Comparison of ENCODE assay signal across 22 mouse cellular contexts in genomic region chr5:33045316-33045705, GRCm38 (mm10). TPM values are rescaled to one million over a fixed set of nuclear protein-coding genes. Genes with fewer than 3 reads are reported as not detected.
DNase-seq lines count a peak whose midpoint lies in the region; ATAC-seq lines count a peak whose summit lies in the region.
"Had no signal": no experiment of that assay in that cellular context is flagged by ENCODE, and none has a peak within 500 bp of the region (broad histone marks: within the 10 kb centered on the region; RNA-seq: fewer than 3 reads in every experiment).

No protein-coding gene starts in this region.

- H3K4me1 ChIP-seq in kidney, embryonic 14.5 days (ENCODE audit: control insufficient read depth, insufficient read depth, low read length): no peaks in the 10 kb centered on the region
- no peaks in the 10 kb centered on the region for H3K4me1 ChIP-seq in kidney, embryonic 16.5 days (ENCODE audit: insufficient read depth, low read length)
- H3K4me1 ChIP-seq: embryonic facial prominence, embryonic 12.5 days; heart, embryonic 13.5 days; hindbrain, embryonic 15.5 days had no signal

- H3K27me3 ChIP-seq in kidney, embryonic 14.5 days (ENCODE audit: control insufficient read depth, insufficient read depth, low read length): no peaks in the 10 kb centered on the region
- H3K27me3 ChIP-seq in kidney, embryonic 16.5 days (ENCODE audit: insufficient read depth, low read length): no peaks in the 10 kb centered on the region
- H3K27me3 ChIP-seq: embryonic facial prominence, embryonic 12.5 days; heart, embryonic 13.5 days; hindbrain, embryonic 15.5 days had no signal

- H3K36me3 ChIP-seq in kidney, embryonic 14.5 days (ENCODE audit: control insufficient read depth, insufficient read depth, low read length): no peaks in the 10 kb centered on the region
- no peaks in the 10 kb centered on the region for H3K36me3 ChIP-seq in kidney, embryonic 16.5 days (ENCODE audit: insufficient read depth, low read length)
- H3K36me3 ChIP-seq: embryonic facial prominence, embryonic 12.5 days; heart, embryonic 13.5 days; hindbrain, embryonic 15.5 days had no signal

- H3K27ac ChIP-seq in kidney, embryonic 14.5 days (ENCODE audit: low read depth, low read length): no peak overlapping the region
- H3K27ac ChIP-seq in kidney, embryonic 16.5 days (ENCODE audit: low read length): no peak overlapping the region
- H3K27ac ChIP-seq: embryonic facial prominence, embryonic 12.5 days; heart, embryonic 13.5 days; hindbrain, embryonic 15.5 days had no signal

- H3K9ac ChIP-seq in kidney, embryonic 14.5 days (ENCODE audit: low read depth, low read length): no peak overlapping the region
- no peak overlapping the region for H3K9ac ChIP-seq in kidney, embryonic 16.5 days (replicated peaks; ENCODE audit: low read length)
- H3K9ac ChIP-seq: embryonic facial prominence, embryonic 12.5 days; heart, embryonic 13.5 days; hindbrain, embryonic 15.5 days had no signal

- peaks cover 4% of the 10 kb centered on the region; the same call in 1 of the 2 replicates for H3K9me3 ChIP-seq in kidney, embryonic 14.5 days (ENCODE audit: control insufficient read depth, low read length)
- 0 out of 2 replicates have a peak, but pooled peaks cover 2% of the 10 kb centered on the region for H3K9me3 ChIP-seq in kidney, embryonic 16.5 days (ENCODE audit: low read length)
- H3K9me3 ChIP-seq: embryonic facial prominence, embryonic 12.5 days; heart, embryonic 13.5 days; hindbrain, embryonic 15.5 days had no signal

- peak; percentile 59 for DNase-seq in kidney, adult 18-20 months
- DNase-seq in kidney, postnatal 25 days: peak; percentile 48 to 85
- no peak for DNase-seq in lung, adult 18-20 months
- DNase-seq in gastrocnemius, postnatal 14 days: no peak
- DNase-seq: adrenal gland, postnatal 10 days; cerebellum, adult 11 months; cerebellum, adult 8-10 months; cerebellum, postnatal 25 days; gastrocnemius, postnatal 10 days; heart, postnatal 36 days had no signal

- ATAC-seq in kidney, embryonic 14.5 days (ENCODE audit: low FRiP score, low TSS enrichment): no peak
- ATAC-seq in kidney, embryonic 16.5 days (ENCODE audit: low FRiP score, low TSS enrichment): peak; percentile 76
- ATAC-seq in megakaryocyte progenitor cell, adult 5-6 weeks (replicated peaks; ENCODE audit: poor library complexity): no peak
- ATAC-seq: forebrain, embryonic 16.5 days had no signal

- no peak overlapping the region for H3K4me3 ChIP-seq in kidney, embryonic 14.5 days (ENCODE audit: low read length)
- H3K4me3 ChIP-seq in kidney, embryonic 16.5 days (ENCODE audit: low read length): no peak overlapping the region
- H3K4me3 ChIP-seq: embryonic facial prominence, embryonic 12.5 days; heart, embryonic 13.5 days; hindbrain, embryonic 15.5 days had no signal

- intact Hi-C loops in gastrocnemius, postnatal 14 days (cut with DNase I; ENCODE audit: low total_unique reads): no loop called here

- no peak overlapping the region for H3K4me2 ChIP-seq in kidney, embryonic 14.5 days (replicated peaks; ENCODE audit: low read depth, low read length)
- H3K4me2 ChIP-seq in kidney, embryonic 16.5 days (replicated peaks; ENCODE audit: low read depth, low read length): no peak overlapping the region
- H3K4me2 ChIP-seq: embryonic facial prominence, embryonic 12.5 days; heart, embryonic 13.5 days; hindbrain, embryonic 15.5 days had no signal

- WGBS in kidney, embryonic 14.5 days: 71% methylated on average over 6 of the region's 6 CpGs
- WGBS in kidney, embryonic 16.5 days: 61% methylated on average over 6 of the region's 6 CpGs

RNA-seq across cellular contexts. Expression of gene Ywhah, which starts 26.7 kb away (rescaled TPM):
- 286 and 318 TPM in 2 replicates for polyA plus RNA-seq in kidney, embryonic 14.5 days (2014; fragmentation: Nextera tagmentation; extraction: Ambion mirVana)
- polyA plus RNA-seq in kidney, embryonic 16.5 days (2015; fragmentation: Nextera tagmentation; extraction: Ambion mirVana): 369 and 385 TPM in 2 replicates
- total RNA-seq in gastrocnemius, postnatal 14 days (2021): 10 to 100 TPM; 68.9 to 81.7 TPM
- total RNA-seq in megakaryocyte progenitor cell, adult 5-6 weeks (2015): 340 and 391 TPM in 2 replicates
- total RNA-seq in megakaryocyte progenitor cell, adult 5-6 weeks (2017): 138 and 149 TPM in 2 replicates

RNA-seq across cellular contexts. Expression of gene Slc5a1, which starts 58.7 kb away (rescaled TPM):
- 1.3 and 5.1 TPM in 2 replicates for polyA plus RNA-seq in kidney, embryonic 14.5 days (2014; fragmentation: Nextera tagmentation; extraction: Ambion mirVana)
- 18.3 and 20.8 TPM in 2 replicates for polyA plus RNA-seq in kidney, embryonic 16.5 days (2015; fragmentation: Nextera tagmentation; extraction: Ambion mirVana)
- total RNA-seq in gastrocnemius, postnatal 14 days (2021): not detected
- total RNA-seq in megakaryocyte progenitor cell, adult 5-6 weeks (2015): not detected in 2 replicates
- not detected in 2 replicates for total RNA-seq in megakaryocyte progenitor cell, adult 5-6 weeks (2017)
- total RNA-seq: gastrocnemius, postnatal 10 days had no signal
- polyA plus RNA-seq: cortical plate, adult 2 months; embryonic facial prominence, embryonic 12.5 days; forebrain, embryonic 11.5 days; forebrain, embryonic 16.5 days; frontal cortex, adult 2 months; heart, embryonic 13.5 days; heart, postnatal 0 days; hindbrain, embryonic 11.5 days had no signal

Comparison
In these comparisons a context has a peak if more than half of its experiments do, and no peak if none do; other contexts are left out.
1. DNase-seq: peak in kidney, adult 18-20 months (single experiment) and kidney, postnatal 25 days (2 of 2); none in lung, adult 18-20 months (0 of 2) and gastrocnemius, postnatal 14 days (single experiment).